Mouse (Mus musculus) heart, embryonic 10.5 days (tissue): ENCODE measurements around the gene Kif15. TPM values are rescaled to one million over a fixed set of nuclear protein-coding genes. Genes with fewer than 3 reads are reported as not detected.

Source experiments
- DNase-seq: peaks from one replicate; pipeline ENCODE4 v3.0.0-alpha.2; 2017; ENCODE audit warnings: low spot score
- H3K27ac ChIP-seq: fragments of 300-500 bp; sonication (generic); 2 replicates; pipeline ENCODE4 v1.5.1; 2016; ENCODE audit warnings: mild to moderate bottlenecking
- H3K27me3 ChIP-seq: fragments of 300-500 bp; sonication (generic); 2 replicates; pipeline ENCODE4 v1.6.1; 2016; ENCODE audit warnings: mild to moderate bottlenecking; ENCODE audit not compliant: poor library complexity, insufficient read depth, severe bottlenecking
- H3K36me3 ChIP-seq: fragments of 300-500 bp; sonication (generic); 2 replicates; pipeline ENCODE4 v1.6.1; 2016; ENCODE audit warnings: mild to moderate bottlenecking, moderate library complexity
- H3K4me1 ChIP-seq: fragments of 300-500 bp; sonication (generic); 2 replicates; pipeline ENCODE4 v1.6.1; 2016; ENCODE audit warnings: mild to moderate bottlenecking
- H3K4me3 ChIP-seq: fragments of 300-500 bp; sonication (generic); 2 replicates; pipeline ENCODE4 v1.5.1; 2016; ENCODE audit warnings: mild to moderate bottlenecking, moderate library complexity
- H3K9me3 ChIP-seq: fragments of 300-500 bp; sonication (generic); 2 replicates; pipeline ENCODE4 v1.6.1; 2016; ENCODE audit warnings: mild to moderate bottlenecking, moderate library complexity
- WGBS: fragments of 180-500 bp; shearing (Covaris S2); methylation state at CpG from one replicate; pipeline ENCODE4 v1.1.7; 2016; 5-methylcytosine and 5-hydroxymethylcytosine counted together
- polyA plus RNA-seq: library from polyadenylated mRNA; unstranded; fragments of >200 nt; fragmentation: Nextera tagmentation; extraction: Ambion mirVana; gene quantifications from 2 replicates; pipeline ENCODE4 v1.2.1, GENCODE M21; 2016

Kif15 gene
- polyA plus RNA-seq, 1 experiment from 2014 or later: 46.9 TPM

GRCm38 (mm10) chr9:123021636-123022379 lies 71.0 kb downstream of the Kif15 start:
- peaks cover 8% of the 10 kb centered on the region for H3K4me1 ChIP-seq
- H3K27ac ChIP-seq: peak overlapping the region; percentile 98
- no peaks in the 10 kb centered on the region for H3K9me3 ChIP-seq
- H3K36me3 ChIP-seq: peaks cover 19% of the 10 kb centered on the region
- no peaks in the 10 kb centered on the region for H3K27me3 ChIP-seq
- peak overlapping the region; percentile 87 for H3K4me3 ChIP-seq
- peak; percentile 81 for DNase-seq
- 39% methylated on average over 19 of the region's 24 CpGs for WGBS

DNA sequence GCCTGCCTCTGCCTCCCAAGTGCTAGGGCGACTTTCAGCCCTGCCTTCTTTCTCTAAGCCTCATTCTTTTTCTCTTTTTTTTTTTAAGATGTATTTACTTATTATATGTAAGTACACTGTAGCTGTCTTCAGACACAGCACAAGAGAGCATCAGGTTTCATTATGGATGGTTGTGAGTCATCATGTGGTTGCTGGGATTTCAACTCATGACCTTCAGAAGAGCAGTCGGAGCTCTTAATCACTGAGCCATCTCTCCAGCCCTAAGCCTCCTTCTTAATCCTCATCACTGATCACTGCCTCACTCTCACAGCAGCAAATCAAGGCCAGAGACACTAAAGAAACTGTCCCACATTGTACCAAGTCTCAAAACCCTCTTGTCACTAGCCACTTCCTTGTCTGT lies 73.4 kb downstream of the Kif15 start:
- Histone ChIP-seq H3K27me3 (no peaks in the 10 kb centered on the region), H3K9me3 (no peaks in the 10 kb centered on the region), H3K36me3 (no peaks in the 10 kb centered on the region), H3K4me3 (no peak overlapping the region), H3K4me1 (peaks cover 8% of the 10 kb centered on the region), H3K27ac (no peak overlapping the region)
- DNase-seq: no peak
- 82% methylated on average over 2 of the region's 2 CpGs for WGBS

DNA sequence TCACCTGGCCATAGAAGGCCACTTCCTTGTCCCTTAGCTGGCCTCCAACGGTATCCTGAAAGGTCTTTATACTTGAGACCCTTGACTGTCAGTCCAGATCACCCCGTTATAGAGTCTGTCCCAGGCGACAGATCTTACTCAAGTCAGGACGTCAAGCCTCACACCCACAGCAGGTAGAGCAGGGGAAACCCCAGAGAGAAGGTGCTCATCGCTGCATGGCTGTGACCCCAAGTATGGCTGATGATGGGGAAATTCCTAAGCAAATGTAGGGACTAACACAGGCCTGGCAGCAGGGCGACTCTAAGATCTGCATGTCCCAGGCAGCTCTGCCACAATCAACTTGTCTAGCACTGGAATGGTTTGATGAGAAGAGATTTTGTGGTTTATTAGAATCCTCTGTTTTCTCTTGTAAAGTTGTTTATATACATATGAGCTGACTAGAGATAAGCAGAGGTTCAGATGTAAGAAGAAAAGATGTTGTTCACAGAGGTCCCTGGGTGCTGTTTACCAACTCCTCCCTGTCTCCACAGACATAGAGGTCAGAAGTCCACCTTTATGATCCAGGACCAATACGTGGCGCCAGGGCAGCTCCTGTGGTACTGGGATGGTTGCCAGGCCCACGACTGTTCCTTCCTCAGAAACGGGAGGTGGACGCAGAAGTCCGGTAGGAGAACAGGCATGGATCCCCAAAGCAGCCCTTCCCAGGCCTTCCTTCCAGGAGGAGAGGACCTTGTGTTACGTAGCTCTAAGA lies 80.8 kb downstream of the Kif15 start:
- no peaks in the 10 kb centered on the region for H3K27me3 ChIP-seq
- H3K4me1 ChIP-seq: no peaks in the 10 kb centered on the region
- WGBS: 75% methylated on average over 13 of the region's 13 CpGs
- H3K36me3 ChIP-seq: no peaks in the 10 kb centered on the region
- no peak overlapping the region for H3K4me3 ChIP-seq
- no peak for DNase-seq
- no peaks in the 10 kb centered on the region for H3K9me3 ChIP-seq
- no peak overlapping the region for H3K27ac ChIP-seq

DNA sequence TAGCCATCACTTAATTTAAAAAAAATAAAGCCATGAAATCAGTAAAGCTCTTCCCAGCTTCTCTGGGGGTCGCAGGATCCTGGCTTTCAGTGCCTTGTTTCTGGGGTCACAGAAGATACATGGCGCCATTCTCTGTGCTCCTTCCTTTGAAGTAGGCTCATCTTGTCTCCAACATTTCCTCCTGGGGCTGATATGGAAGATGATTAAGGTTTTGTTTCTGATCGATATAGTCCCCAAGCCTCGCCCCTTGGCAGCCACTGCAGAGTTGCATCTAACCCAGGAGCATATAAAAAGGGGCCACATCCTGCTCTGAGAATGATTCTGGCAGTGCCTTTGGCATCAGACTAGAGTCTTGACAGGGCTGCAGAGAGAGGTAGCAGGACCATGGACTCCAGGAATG lies 83.6 kb downstream of the Kif15 start, which contains the start of gene Tgm4:
TSS of gene Tgm4 (plus strand) at position 301 of the 400 bp plus-strand sequence.
- Histone ChIP-seq H3K27ac (no peak within 1 kb of the TSS), H3K36me3 (no peaks in the 10 kb centered on the region), H3K9me3 (no peaks in the 10 kb centered on the region), H3K27me3 (no peaks in the 10 kb centered on the region), H3K4me1 (no peaks in the 10 kb centered on the region), H3K4me3 (no peak within 1 kb of the TSS)
- no peak for DNase-seq
- 82% methylated on average over 4 of the region's 4 CpGs for WGBS

- Histone ChIP-seq H3K9me3 (no peaks in the 10 kb centered on the region), H3K4me1 (no peaks in the 10 kb centered on the region), H3K4me3 (no peak overlapping the region), H3K36me3 (no peaks in the 10 kb centered on the region), H3K27ac (no peak overlapping the region), H3K27me3 (no peaks in the 10 kb centered on the region)
- DNase-seq: no peak
- 78% methylated on average over 1 of the region's 1 CpGs for WGBS
These were observed 96.8 kb downstream of the Kif15 start for GRCm38 (mm10) chr9:123047665-123048064.

GRCm38 (mm10) chr9:123058724-123059292 lies 108.0 kb downstream of the Kif15 start:
- DNase-seq: no peak

DNA sequence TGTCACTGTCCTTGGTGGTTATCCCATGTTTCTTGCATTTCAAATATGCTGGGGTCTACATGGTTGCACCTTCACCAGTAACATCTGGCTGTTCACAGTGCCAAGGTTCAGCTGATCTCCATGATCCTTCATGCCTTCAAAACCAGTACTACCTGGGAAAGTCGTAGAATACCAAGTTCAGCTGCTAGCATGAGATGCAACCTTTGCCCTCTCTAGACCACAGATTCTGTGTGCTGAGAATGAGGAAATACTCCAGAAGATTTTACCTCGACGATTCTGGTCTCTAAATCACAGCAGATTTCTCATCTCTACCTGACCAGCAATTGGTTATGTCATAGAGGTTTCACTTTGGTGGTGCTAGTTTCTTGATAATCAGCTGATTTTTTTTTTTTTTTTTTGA lies 109.3 kb downstream of the Kif15 start:
- H3K9me3 ChIP-seq: no peaks in the 10 kb centered on the region
- H3K4me3 ChIP-seq: no peak overlapping the region
- WGBS: 79% methylated on average over 3 of the region's 3 CpGs
- H3K27me3 ChIP-seq: no peaks in the 10 kb centered on the region
- H3K4me1 ChIP-seq: peaks cover 11% of the 10 kb centered on the region
- no peak for DNase-seq
- H3K27ac ChIP-seq: no peak overlapping the region
- no peaks in the 10 kb centered on the region for H3K36me3 ChIP-seq

More at GRCm38 (mm10) chr9:123058724-123059292, 108.0 kb downstream of the Kif15 start:
- Histone ChIP-seq H3K27me3 (no peaks in the 10 kb centered on the region), H3K27ac (no peak overlapping the region), H3K4me1 (peaks cover 11% of the 10 kb centered on the region), H3K36me3 (no peaks in the 10 kb centered on the region), H3K4me3 (no peak overlapping the region), H3K9me3 (no peaks in the 10 kb centered on the region)

Other genes starting within 250 kb of the Kif15 start
- 0.10 and 0.18 TPM in 2 replicates for gene Topaz1, start 203.7 kb upstream of the Kif15 start, polyA plus RNA-seq
- 3.2 and 4.5 TPM in 2 replicates for gene Tcaim, start 145.5 kb upstream of the Kif15 start, polyA plus RNA-seq
- gene Gm35549, start 107.0 kb upstream of the Kif15 start, polyA plus RNA-seq: not detected in 2 replicates
- 47.4 and 50.7 TPM in 2 replicates for gene Zfp445, start 85.0 kb upstream of the Kif15 start, polyA plus RNA-seq
- gene Zkscan7, start 65.4 kb upstream of the Kif15 start, polyA plus RNA-seq: 2.4 and 3.0 TPM in 2 replicates
- 14.5 and 20.4 TPM in 2 replicates for gene Zfp105, start 28.0 kb upstream of the Kif15 start, polyA plus RNA-seq
- 15.5 and 16.6 TPM in 2 replicates for gene 1110059G10Rik, start within 50 bp of the Kif15 start, polyA plus RNA-seq
- 15.7 and 16.1 TPM in 2 replicates for gene Tmem42, start 70.3 kb downstream of the Kif15 start, polyA plus RNA-seq
- gene Tgm4, start 83.7 kb downstream of the Kif15 start, polyA plus RNA-seq: 0.27 and 0.73 TPM in 2 replicates
- 63.7 and 63.9 TPM in 2 replicates for gene Zdhhc3, start 162.2 kb downstream of the Kif15 start, polyA plus RNA-seq
- 102 and 138 TPM in 2 replicates for gene Exosc7, start 162.2 kb downstream of the Kif15 start, polyA plus RNA-seq
- not detected in 2 replicates for gene Clec3b, start 199.9 kb downstream of the Kif15 start, polyA plus RNA-seq